Mouse (Mus musculus): ENCODE measurements around the gene Msgn1. TPM values are rescaled to one million over a fixed set of nuclear protein-coding genes. Genes with fewer than 3 reads are reported as not detected.

The Msgn1 gene
- 0.34 TPM in 1 of 2 replicates, not detected in the other for polyA plus RNA-seq (2014; fragmentation: Nextera tagmentation; extraction: Ambion mirVana)

GRCm38 (mm10) chr12:11208872-11209271, at the start of gene Msgn1:
TSS of gene Msgn1 (minus strand) at chr12:11208972.
- H3K9me3 ChIP-seq (ENCODE audit: control insufficient read depth, low read length), result no peaks in the 10 kb centered on the region

GRCm38 (mm10) chr12:11250322-11250721, 41.5 kb upstream of the Msgn1 start:
- no peak overlapping the region for H3K4me3 ChIP-seq (ENCODE audit: low read depth, low read length)
- no peak for DNase-seq (ENCODE audit: low spot score)
- H3K4me1 ChIP-seq (ENCODE audit: control insufficient read depth, insufficient read depth, low read length), result no peaks in the 10 kb centered on the region
- H3K27me3 ChIP-seq (ENCODE audit: control insufficient read depth, insufficient read depth, low read length), result no peaks in the 10 kb centered on the region
- 81% methylated on average over 3 of the region's 3 CpGs for WGBS
- no peaks in the 10 kb centered on the region for H3K9me3 ChIP-seq (ENCODE audit: control insufficient read depth, low read length)
- no peak overlapping the region for H3K4me2 ChIP-seq (ENCODE audit: low read depth, severe bottlenecking)
- ATAC-seq (ENCODE audit: insufficient number of reproducible peaks, low FRiP score, low TSS enrichment, low read depth), result no peak
- H3K36me3 ChIP-seq (ENCODE audit: control insufficient read depth, insufficient read depth, low read length), result no peaks in the 10 kb centered on the region; the same call in 1 of the 2 replicates
- H3K27ac ChIP-seq (replicated peaks; ENCODE audit: low read depth, low read length), result no peak overlapping the region
- no peak overlapping the region for H3K9ac ChIP-seq (ENCODE audit: low read length)

More at GRCm38 (mm10) chr12:11208872-11209271, at the start of gene Msgn1:
- no peak within 1 kb of the TSS for H3K4me3 ChIP-seq (ENCODE audit: low read depth, low read length)
- no peaks in the 10 kb centered on the region for H3K4me1 ChIP-seq (ENCODE audit: control insufficient read depth, insufficient read depth, low read length)
- no peak within 1 kb of the TSS for H3K9ac ChIP-seq (ENCODE audit: low read length)
- H3K27ac ChIP-seq (replicated peaks; ENCODE audit: low read depth, low read length), result no peak within 1 kb of the TSS
- ATAC-seq (ENCODE audit: insufficient number of reproducible peaks, low FRiP score, low TSS enrichment, low read depth), result no peak
- no peaks in the 10 kb centered on the region for H3K27me3 ChIP-seq (ENCODE audit: control insufficient read depth, insufficient read depth, low read length)
- DNase-seq (ENCODE audit: low spot score), result no peak
- 13% methylated on average over 5 of the region's 5 CpGs for WGBS
- no peaks in the 10 kb centered on the region for H3K36me3 ChIP-seq (ENCODE audit: control insufficient read depth, insufficient read depth, low read length)
- H3K4me2 ChIP-seq (ENCODE audit: low read depth, severe bottlenecking), result no peak within 1 kb of the TSS; the same call in 1 of the 2 replicates

GRCm38 (mm10) chr12:11247460-11247859, 38.7 kb upstream of the Msgn1 start:
- 94% methylated on average over 1 of the region's 1 CpGs for WGBS
- Histone ChIP-seq H3K4me1 (ENCODE audit: control insufficient read depth, insufficient read depth, low read length) (no peaks in the 10 kb centered on the region), H3K4me3 (ENCODE audit: low read depth, low read length) (no peak overlapping the region), H3K4me2 (ENCODE audit: low read depth, severe bottlenecking) (no peak overlapping the region), H3K27me3 (ENCODE audit: control insufficient read depth, insufficient read depth, low read length) (no peaks in the 10 kb centered on the region), H3K9me3 (ENCODE audit: control insufficient read depth, low read length) (no peaks in the 10 kb centered on the region), H3K36me3 (ENCODE audit: control insufficient read depth, insufficient read depth, low read length) (no peaks in the 10 kb centered on the region; the same call in 1 of the 2 replicates), H3K27ac (replicated peaks; ENCODE audit: low read depth, low read length) (no peak overlapping the region), H3K9ac (ENCODE audit: low read length) (no peak overlapping the region)
- no peak for ATAC-seq (ENCODE audit: insufficient number of reproducible peaks, low FRiP score, low TSS enrichment, low read depth)
- no peak for DNase-seq (ENCODE audit: low spot score)

- Histone ChIP-seq H3K27me3 (ENCODE audit: control insufficient read depth, insufficient read depth, low read length) (no peaks in the 10 kb centered on the region), H3K4me3 (ENCODE audit: low read depth, low read length) (no peak overlapping the region), H3K4me2 (ENCODE audit: low read depth, severe bottlenecking) (no peak overlapping the region), H3K27ac (replicated peaks; ENCODE audit: low read depth, low read length) (no peak overlapping the region), H3K36me3 (ENCODE audit: control insufficient read depth, insufficient read depth, low read length) (no peaks in the 10 kb centered on the region), H3K9ac (ENCODE audit: low read length) (no peak overlapping the region), H3K4me1 (ENCODE audit: control insufficient read depth, insufficient read depth, low read length) (no peaks in the 10 kb centered on the region), H3K9me3 (ENCODE audit: control insufficient read depth, low read length) (no peaks in the 10 kb centered on the region)
- ATAC-seq (ENCODE audit: insufficient number of reproducible peaks, low FRiP score, low TSS enrichment, low read depth) (no peak), DNase-seq (ENCODE audit: low spot score) (no peak)
- 73% methylated on average over 2 of the region's 2 CpGs for WGBS
Measured at GRCm38 (mm10) chr12:11235996-11236395, 27.2 kb upstream of the Msgn1 start.

GRCm38 (mm10) chr12:11230267-11230666, 21.5 kb upstream of the Msgn1 start:
- Histone ChIP-seq H3K36me3 (ENCODE audit: control insufficient read depth, insufficient read depth, low read length) (no peaks in the 10 kb centered on the region), H3K27ac (replicated peaks; ENCODE audit: low read depth, low read length) (no peak overlapping the region), H3K9me3 (ENCODE audit: control insufficient read depth, low read length) (no peaks in the 10 kb centered on the region), H3K27me3 (ENCODE audit: control insufficient read depth, insufficient read depth, low read length) (no peaks in the 10 kb centered on the region), H3K4me3 (ENCODE audit: low read depth, low read length) (no peak overlapping the region), H3K4me2 (ENCODE audit: low read depth, severe bottlenecking) (no peak overlapping the region), H3K4me1 (ENCODE audit: control insufficient read depth, insufficient read depth, low read length) (no peaks in the 10 kb centered on the region), H3K9ac (ENCODE audit: low read length) (no peak overlapping the region)
- 87% methylated on average over 2 of the region's 2 CpGs for WGBS
- DNase-seq (ENCODE audit: low spot score), result no peak
- ATAC-seq (ENCODE audit: insufficient number of reproducible peaks, low FRiP score, low TSS enrichment, low read depth), result no peak

GRCm38 (mm10) chr12:11226529-11227268, 17.9 kb upstream of the Msgn1 start:
- DNase-seq (ENCODE audit: low spot score) (no peak), ATAC-seq (ENCODE audit: insufficient number of reproducible peaks, low FRiP score, low TSS enrichment, low read depth) (no peak)
- no peaks in the 10 kb centered on the region for H3K27me3 ChIP-seq (ENCODE audit: control insufficient read depth, insufficient read depth, low read length)
- no peak overlapping the region for H3K27ac ChIP-seq (replicated peaks; ENCODE audit: low read depth, low read length)
- no peak overlapping the region for H3K4me2 ChIP-seq (ENCODE audit: low read depth, severe bottlenecking)
- 63% methylated on average over 5 of the region's 5 CpGs for WGBS
- no peaks in the 10 kb centered on the region for H3K36me3 ChIP-seq (ENCODE audit: control insufficient read depth, insufficient read depth, low read length)
- H3K9ac ChIP-seq (ENCODE audit: low read length), result no peak overlapping the region
- no peaks in the 10 kb centered on the region for H3K9me3 ChIP-seq (ENCODE audit: control insufficient read depth, low read length)
- no peak overlapping the region for H3K4me3 ChIP-seq (ENCODE audit: low read depth, low read length)
- H3K4me1 ChIP-seq (ENCODE audit: control insufficient read depth, insufficient read depth, low read length), result peaks cover 2% of the 10 kb centered on the region; the same call in 1 of the 2 replicates

- WGBS, result 24% methylated on average over 1 of the region's 1 CpGs
- H3K27ac ChIP-seq (replicated peaks; ENCODE audit: low read depth, low read length), result no peak overlapping the region
Measured at GRCm38 (mm10) chr12:11226123-11226522, 17.4 kb upstream of the Msgn1 start.

GRCm38 (mm10) chr12:11224722-11225121, 15.9 kb upstream of the Msgn1 start:
- ATAC-seq (ENCODE audit: insufficient number of reproducible peaks, low FRiP score, low TSS enrichment, low read depth) (no peak), DNase-seq (ENCODE audit: low spot score) (no peak)
- no peak overlapping the region for H3K9ac ChIP-seq (ENCODE audit: low read length)
- no peaks in the 10 kb centered on the region for H3K27me3 ChIP-seq (ENCODE audit: control insufficient read depth, insufficient read depth, low read length)
- H3K4me2 ChIP-seq (ENCODE audit: low read depth, severe bottlenecking), result no peak overlapping the region
- H3K4me3 ChIP-seq (ENCODE audit: low read depth, low read length), result no peak overlapping the region
- no peaks in the 10 kb centered on the region for H3K9me3 ChIP-seq (ENCODE audit: control insufficient read depth, low read length)
- no peak overlapping the region for H3K27ac ChIP-seq (replicated peaks; ENCODE audit: low read depth, low read length)
- 12% methylated on average over 5 of the region's 5 CpGs for WGBS
- H3K36me3 ChIP-seq (ENCODE audit: control insufficient read depth, insufficient read depth, low read length), result no peaks in the 10 kb centered on the region
- H3K4me1 ChIP-seq (ENCODE audit: control insufficient read depth, insufficient read depth, low read length), result peaks cover 4% of the 10 kb centered on the region; the same call in 1 of the 2 replicates

More at GRCm38 (mm10) chr12:11226123-11226522, 17.4 kb upstream of the Msgn1 start:
- Histone ChIP-seq H3K36me3 (ENCODE audit: control insufficient read depth, insufficient read depth, low read length) (no peaks in the 10 kb centered on the region), H3K4me2 (ENCODE audit: low read depth, severe bottlenecking) (no peak overlapping the region), H3K9me3 (ENCODE audit: control insufficient read depth, low read length) (no peaks in the 10 kb centered on the region), H3K4me3 (ENCODE audit: low read depth, low read length) (no peak overlapping the region), H3K4me1 (ENCODE audit: control insufficient read depth, insufficient read depth, low read length) (peaks cover 4% of the 10 kb centered on the region; the same call in 1 of the 2 replicates), H3K9ac (ENCODE audit: low read length) (no peak overlapping the region), H3K27me3 (ENCODE audit: control insufficient read depth, insufficient read depth, low read length) (no peaks in the 10 kb centered on the region)
- DNase-seq (ENCODE audit: low spot score), result no peak
- ATAC-seq (ENCODE audit: insufficient number of reproducible peaks, low FRiP score, low TSS enrichment, low read depth), result no peak
